Mouse (Mus musculus) liver, adult (tissue): ENCODE data around the gene Eif3d.

ENCODE experiments used
- GATA4 ChIP-seq: IDR thresholded peaks from 2 replicates; pipeline ENCODE4 v1.6.1; 2014; ENCODE audit warnings: mild to moderate bottlenecking, low read length; ENCODE audit not compliant: insufficient replicate concordance

The Eif3d gene

GRCm38 (mm10) chr15:77970470-77971292 lies at the start of gene Eif3d:
Gene Eif3d, minus strand, starts transcription at chr15:77970813.
- peak; percentile 100 for TF ChIP-seq GATA4

DNA sequence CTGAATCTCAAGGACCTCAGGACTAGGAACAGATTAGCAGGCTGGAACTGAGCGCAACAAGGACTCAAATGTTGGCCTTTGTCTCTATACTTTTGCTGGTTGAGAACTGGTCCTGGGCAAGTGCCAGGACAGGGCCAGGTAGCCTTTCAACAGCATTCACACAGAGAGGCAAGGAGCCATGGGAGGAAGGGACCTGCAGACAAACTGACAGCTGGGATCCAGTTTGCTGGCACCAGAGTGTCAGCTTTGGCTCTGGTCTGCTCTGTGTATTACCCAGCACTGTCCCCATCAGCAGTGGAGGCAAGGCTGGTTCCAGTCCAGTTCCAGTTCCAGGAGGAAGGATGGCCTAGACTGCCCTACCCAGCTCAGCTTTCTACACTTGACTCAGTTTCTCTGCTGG lies 43.4 kb upstream of the Eif3d start:
- no peak for TF ChIP-seq GATA4

DNA sequence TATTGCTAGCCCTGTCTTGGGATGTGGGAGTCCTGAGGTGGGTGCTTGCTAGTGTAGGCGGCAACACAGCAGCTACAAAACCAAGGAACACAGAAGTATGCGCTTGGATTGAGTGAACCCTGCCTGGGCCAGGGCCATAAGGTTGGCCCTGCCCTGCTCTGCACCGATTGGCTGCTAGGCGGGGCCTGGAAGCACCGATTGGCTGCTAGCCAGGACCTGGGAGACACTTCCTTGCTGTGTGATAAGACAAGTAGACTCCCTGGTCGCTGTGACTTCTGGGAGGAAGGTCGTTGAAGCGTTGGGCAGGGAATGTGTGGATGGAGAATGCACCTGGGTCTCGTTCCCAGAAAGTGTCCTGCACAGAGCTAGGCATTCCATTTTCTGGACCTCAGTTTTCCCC lies 33.3 kb upstream of the Eif3d start:
- TF ChIP-seq GATA4 = no peak

GRCm38 (mm10) chr15:78001400-78001799 lies 30.8 kb upstream of the Eif3d start:
- TF ChIP-seq GATA4 = no peak

GRCm38 (mm10) chr15:77988541-77988940 lies 17.9 kb upstream of the Eif3d start:
- TF ChIP-seq GATA4 = no peak

- no peak for TF ChIP-seq GATA4
Observed at GRCm38 (mm10) chr15:77983391-77983790, 12.8 kb upstream of the Eif3d start.

- no peak for TF ChIP-seq GATA4
Observed at GRCm38 (mm10) chr15:77982195-77982939, 11.8 kb upstream of the Eif3d start.

GRCm38 (mm10) chr15:77981181-77981680 lies 10.6 kb upstream of the Eif3d start:
- no peak for TF ChIP-seq GATA4

DNA sequence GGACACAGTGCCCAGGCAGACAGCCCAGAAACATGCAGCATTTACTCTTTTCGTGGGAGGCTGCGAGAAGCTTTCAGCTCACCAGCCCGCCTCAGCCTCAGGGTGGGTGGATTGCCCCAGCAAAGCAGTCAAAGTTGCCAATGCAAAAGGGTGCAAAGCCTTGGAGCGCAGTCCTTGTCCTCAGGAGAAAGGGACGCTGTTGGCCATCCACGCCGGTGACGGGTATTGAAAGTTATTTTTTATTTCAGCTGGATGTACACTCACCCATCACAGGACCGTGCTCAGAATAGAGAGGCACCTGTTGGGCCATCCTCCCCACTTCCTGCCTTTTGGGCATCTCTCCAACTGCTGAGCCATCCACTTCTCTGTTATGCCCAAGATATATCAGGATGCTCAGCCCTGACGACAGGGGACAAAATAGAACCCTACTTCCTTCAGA lies 8.8 kb upstream of the Eif3d start:
- TF ChIP-seq GATA4 = no peak

DNA sequence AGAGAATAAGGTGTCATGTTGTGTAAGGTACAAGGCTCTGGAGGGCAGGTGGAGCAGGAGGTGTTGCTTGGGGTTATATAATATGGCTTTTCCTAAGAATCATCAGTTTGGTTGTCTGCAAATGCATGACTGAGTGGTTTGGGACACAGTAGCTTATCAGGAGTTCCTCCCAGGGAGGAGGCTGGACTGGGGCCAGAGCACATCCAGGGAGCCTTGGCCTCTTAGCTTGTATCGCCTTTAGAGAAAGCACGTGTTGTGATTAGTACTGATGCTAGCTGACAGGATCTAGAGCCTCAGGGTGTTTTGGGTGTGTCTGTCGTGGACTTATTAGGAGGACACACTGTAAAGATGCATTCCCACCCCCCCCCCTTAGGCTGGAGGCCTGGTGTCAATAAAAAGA lies 7.0 kb upstream of the Eif3d start:
- no peak for TF ChIP-seq GATA4

- TF ChIP-seq GATA4 = no peak
Observed at GRCm38 (mm10) chr15:77974165-77974841, 3.7 kb upstream of the Eif3d start.

GRCm38 (mm10) chr15:77969940-77970469 lies 608 bp downstream of the Eif3d start:
- no peak for TF ChIP-seq GATA4

DNA sequence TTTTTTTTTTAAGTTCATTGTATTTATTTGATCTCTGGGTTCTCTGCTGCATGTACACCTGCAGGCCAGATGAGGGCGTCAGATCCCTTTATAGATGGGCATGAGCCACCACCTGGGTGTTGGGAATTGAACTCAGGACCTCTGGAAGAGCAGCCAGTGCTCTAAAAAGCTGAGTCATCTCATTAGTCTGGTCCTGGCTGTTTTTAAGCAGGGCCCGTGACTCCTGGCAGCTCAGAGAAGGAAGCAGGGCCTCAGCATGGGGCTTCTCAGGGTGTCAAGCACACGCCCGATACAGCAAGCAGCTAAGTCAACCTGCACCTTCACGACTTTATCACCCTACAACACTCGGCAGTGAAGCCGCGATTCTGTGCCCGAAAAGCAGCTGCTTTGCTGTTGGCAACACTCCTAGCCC lies 5.5 kb downstream of the Eif3d start:
- no peak for TF ChIP-seq GATA4

DNA sequence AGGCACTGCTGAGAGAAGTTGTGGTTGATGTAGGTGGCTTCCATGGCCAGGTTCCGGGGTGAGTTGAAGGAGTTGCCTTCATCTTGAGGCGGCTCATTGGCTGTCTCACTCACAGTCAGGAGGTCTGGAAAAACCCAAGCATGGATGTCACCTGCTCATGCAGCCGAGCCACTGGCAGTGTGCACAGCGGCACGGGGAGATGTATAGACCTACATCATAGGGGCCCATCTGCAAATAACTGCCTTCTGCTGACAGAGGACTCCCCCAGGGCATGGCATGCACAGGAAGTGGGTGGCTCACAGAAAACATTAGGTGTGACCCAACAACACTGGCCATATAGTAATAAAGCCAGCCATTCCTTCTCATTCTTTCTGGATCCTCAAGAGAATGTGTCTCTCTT lies 8.2 kb downstream of the Eif3d start:
- TF ChIP-seq GATA4 = no peak

DNA sequence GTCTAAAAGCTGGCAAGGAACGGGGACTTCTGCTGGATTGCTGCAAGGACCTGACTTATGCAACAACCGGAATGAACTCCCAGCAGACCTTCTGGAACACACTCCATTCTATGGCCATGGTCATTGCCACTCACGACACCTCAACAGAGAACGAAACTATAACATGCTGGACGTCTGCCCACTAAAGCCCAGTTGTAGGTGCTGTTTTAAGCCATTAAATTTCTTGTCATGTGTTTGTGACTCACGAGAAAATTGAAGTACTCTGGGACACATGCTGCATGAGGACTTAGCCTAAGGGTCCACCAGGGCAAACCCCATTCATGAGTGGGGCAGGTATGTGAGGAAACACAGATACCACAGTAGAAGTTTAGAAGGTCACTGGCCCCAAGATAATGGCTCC lies 9.9 kb downstream of the Eif3d start:
- TF ChIP-seq GATA4 = no peak

- TF ChIP-seq GATA4 = no peak
Observed at GRCm38 (mm10) chr15:77958071-77958470, 12.5 kb downstream of the Eif3d start.

GRCm38 (mm10) chr15:77957625-77958024 lies 13.0 kb downstream of the Eif3d start:
- TF ChIP-seq GATA4 = no peak
